Mouse (Mus musculus): Measurements from ENCODE around the gene Rnf141. TPM values are rescaled to one million over a fixed set of nuclear protein-coding genes. Genes with fewer than 3 reads are reported as not detected.

Rnf141 gene
- polyA plus RNA-seq, 1 experiment, result 76.4 TPM

DNA sequence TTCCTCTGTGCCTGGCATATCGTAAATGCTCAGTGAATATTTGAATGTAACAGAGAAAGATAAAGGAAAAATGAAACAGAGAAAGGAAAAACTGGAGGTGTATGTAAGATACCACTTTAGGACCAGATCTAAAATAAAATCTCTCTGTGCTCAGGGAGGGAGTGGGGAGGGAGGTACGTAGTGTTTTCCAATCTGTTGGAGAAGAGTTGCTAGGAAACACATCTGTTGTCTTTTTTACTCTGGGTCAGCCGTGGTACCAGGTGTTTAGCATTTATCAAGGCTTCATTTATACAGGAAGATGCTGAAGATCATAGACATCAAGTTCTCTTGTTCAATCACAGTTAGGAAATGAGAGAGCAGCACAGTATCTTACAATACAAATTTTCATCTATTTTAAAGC is 10.3 kb upstream of the Rnf141 start:
- no peak for TF ChIP-seq CTCF (IDR thresholded peaks at IDR 0.05; ENCODE audit: control insufficient read depth, insufficient read depth, insufficient replicate concordance, low read depth, low read length)
- no peak for TF ChIP-seq POLR2A (IDR thresholded peaks at IDR 0.05; ENCODE audit: control insufficient read depth, low read depth, low read length)
- Histone ChIP-seq H3K4me3 (ENCODE audit: control insufficient read depth, low read depth, low read length) (no peak overlapping the region), H3K27ac (ENCODE audit: control insufficient read depth, insufficient read depth, low read depth, low read length) (no peak overlapping the region), H3K4me1 (ENCODE audit: control insufficient read depth, insufficient read depth, low read length) (no peaks in the 10 kb centered on the region), H3K36me3 (ENCODE audit: control insufficient read depth, insufficient read depth, low read length) (no peaks in the 10 kb centered on the region), H3K27me3 (ENCODE audit: control insufficient read depth, insufficient read depth, low read length) (no peaks in the 10 kb centered on the region)

DNA sequence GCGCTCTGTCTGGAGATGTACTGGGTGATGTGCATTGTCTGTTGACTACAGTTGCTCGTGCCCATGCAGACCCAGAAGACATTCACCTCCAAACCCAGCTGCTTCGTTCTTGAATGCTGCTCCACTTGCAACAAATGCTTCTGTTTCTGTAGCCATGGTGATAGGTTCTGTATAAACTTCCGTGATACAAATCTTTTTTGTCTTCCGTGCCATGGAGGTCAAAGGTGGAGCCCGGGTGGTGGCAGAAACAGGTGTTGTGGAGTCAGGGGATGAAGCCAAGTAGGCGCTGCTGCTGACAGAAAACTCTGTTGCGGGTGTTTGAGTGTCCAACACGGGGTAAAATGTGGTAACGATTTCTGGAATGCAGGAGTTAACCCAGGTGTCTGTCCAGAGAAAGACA is 9.4 kb upstream of the Rnf141 start:
- H3K27ac ChIP-seq (ENCODE audit: control insufficient read depth, insufficient read depth, low read depth, low read length), result no peak overlapping the region
- H3K4me1 ChIP-seq (ENCODE audit: control insufficient read depth, insufficient read depth, low read length), result no peaks in the 10 kb centered on the region
- H3K36me3 ChIP-seq (ENCODE audit: control insufficient read depth, insufficient read depth, low read length), result no peaks in the 10 kb centered on the region
- TF ChIP-seq CTCF (IDR thresholded peaks at IDR 0.05; ENCODE audit: control insufficient read depth, insufficient read depth, insufficient replicate concordance, low read depth, low read length) (no peak), POLR2A (IDR thresholded peaks at IDR 0.05; ENCODE audit: control insufficient read depth, low read depth, low read length) (no peak)
- no peak overlapping the region for H3K4me3 ChIP-seq (ENCODE audit: control insufficient read depth, low read depth, low read length)
- no peaks in the 10 kb centered on the region for H3K27me3 ChIP-seq (ENCODE audit: control insufficient read depth, insufficient read depth, low read length)

DNA sequence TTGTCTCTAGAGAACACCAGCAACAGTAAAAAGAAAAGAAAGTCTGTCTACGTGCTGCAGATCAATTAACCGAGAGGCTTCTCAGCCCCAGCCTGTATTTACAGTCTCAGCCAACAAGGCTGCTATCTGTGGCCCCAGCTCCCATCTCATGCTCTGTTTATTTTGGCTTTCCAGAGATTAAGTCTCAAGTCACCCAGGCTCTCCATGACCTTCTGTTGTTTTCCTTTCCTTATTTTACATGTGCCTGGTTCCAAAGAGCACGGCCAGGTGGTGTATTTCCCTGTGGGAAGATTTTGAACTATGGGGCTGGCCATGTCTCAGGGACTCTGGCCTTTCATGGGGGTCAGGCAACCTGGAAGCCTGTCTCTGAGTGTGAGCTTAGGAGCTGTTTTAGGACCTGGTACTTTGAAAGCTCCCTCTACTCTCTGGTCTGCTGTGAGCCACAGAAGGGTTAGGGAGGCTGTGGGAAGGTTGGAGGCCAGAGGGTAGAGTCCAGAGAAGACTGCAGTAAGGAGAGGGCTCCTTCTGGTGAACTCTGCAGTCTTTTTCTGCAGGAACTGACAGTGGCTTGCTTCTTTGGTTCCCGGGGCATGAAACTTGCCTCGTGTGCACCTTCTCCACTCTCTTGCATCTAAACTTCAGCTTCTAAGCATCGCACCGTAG is 7.4 kb upstream of the Rnf141 start:
- Histone ChIP-seq H3K4me1 (ENCODE audit: control insufficient read depth, insufficient read depth, low read length) (no peaks in the 10 kb centered on the region), H3K27me3 (ENCODE audit: control insufficient read depth, insufficient read depth, low read length) (no peaks in the 10 kb centered on the region), H3K27ac (ENCODE audit: control insufficient read depth, insufficient read depth, low read depth, low read length) (no peak overlapping the region), H3K36me3 (ENCODE audit: control insufficient read depth, insufficient read depth, low read length) (no peaks in the 10 kb centered on the region), H3K4me3 (ENCODE audit: control insufficient read depth, low read depth, low read length) (no peak overlapping the region)
- TF ChIP-seq POLR2A (IDR thresholded peaks at IDR 0.05; ENCODE audit: control insufficient read depth, low read depth, low read length), result no peak
- no peak for TF ChIP-seq CTCF (IDR thresholded peaks at IDR 0.05; ENCODE audit: control insufficient read depth, insufficient read depth, insufficient replicate concordance, low read depth, low read length)

DNA sequence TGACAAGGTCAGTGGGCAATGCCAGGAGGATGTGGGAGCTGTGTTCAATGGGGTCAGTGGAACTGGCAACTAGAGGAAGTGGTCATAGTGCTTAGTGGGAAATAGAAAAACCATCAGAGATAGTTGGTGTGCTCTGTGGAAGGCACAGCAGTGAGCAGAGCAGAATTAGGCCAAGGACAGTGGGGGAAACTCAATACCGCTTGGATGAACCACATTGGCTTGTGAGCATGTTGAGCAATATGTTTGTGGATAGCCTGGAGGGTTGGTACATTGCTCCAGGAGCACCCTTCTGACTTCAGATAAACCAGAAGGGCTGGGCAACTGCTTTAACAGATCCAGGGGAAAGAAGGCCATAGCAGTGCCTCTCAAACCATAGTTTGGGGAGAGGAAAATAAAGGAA is 4.1 kb upstream of the Rnf141 start:
- no peak for TF ChIP-seq CTCF (IDR thresholded peaks at IDR 0.05; ENCODE audit: control insufficient read depth, insufficient read depth, insufficient replicate concordance, low read depth, low read length)
- TF ChIP-seq POLR2A (IDR thresholded peaks at IDR 0.05; ENCODE audit: control insufficient read depth, low read depth, low read length), result no peak
- Histone ChIP-seq H3K36me3 (ENCODE audit: control insufficient read depth, insufficient read depth, low read length) (no peaks in the 10 kb centered on the region), H3K27ac (ENCODE audit: control insufficient read depth, insufficient read depth, low read depth, low read length) (no peak overlapping the region), H3K27me3 (ENCODE audit: control insufficient read depth, insufficient read depth, low read length) (no peaks in the 10 kb centered on the region), H3K4me1 (ENCODE audit: control insufficient read depth, insufficient read depth, low read length) (peaks cover under 1% of the 10 kb centered on the region; the same call in 1 of the 2 replicates), H3K4me3 (ENCODE audit: control insufficient read depth, low read depth, low read length) (no peak overlapping the region)

- H3K36me3 ChIP-seq (ENCODE audit: control insufficient read depth, insufficient read depth, low read length), result no peaks in the 10 kb centered on the region
- H3K4me3 ChIP-seq (ENCODE audit: control insufficient read depth, low read depth, low read length), result no peak overlapping the region
- H3K27me3 ChIP-seq (ENCODE audit: control insufficient read depth, insufficient read depth, low read length), result no peaks in the 10 kb centered on the region
- H3K4me1 ChIP-seq (ENCODE audit: control insufficient read depth, insufficient read depth, low read length), result peaks cover 4% of the 10 kb centered on the region
- no peak overlapping the region for H3K27ac ChIP-seq (ENCODE audit: control insufficient read depth, insufficient read depth, low read depth, low read length)
- no peak for TF ChIP-seq CTCF (IDR thresholded peaks at IDR 0.05; ENCODE audit: control insufficient read depth, insufficient read depth, insufficient replicate concordance, low read depth, low read length)
- no peak for TF ChIP-seq POLR2A (IDR thresholded peaks at IDR 0.05; ENCODE audit: control insufficient read depth, low read depth, low read length)
Observed at GRCm38 (mm10) chr7:110847321-110847720, 3.1 kb upstream of the Rnf141 start.

- H3K36me3 ChIP-seq (ENCODE audit: control insufficient read depth, insufficient read depth, low read length), result no peaks in the 10 kb centered on the region
- H3K27me3 ChIP-seq (ENCODE audit: control insufficient read depth, insufficient read depth, low read length), result no peaks in the 10 kb centered on the region
- peaks cover 5% of the 10 kb centered on the region for H3K4me1 ChIP-seq (ENCODE audit: control insufficient read depth, insufficient read depth, low read length)
- no peak overlapping the region for H3K27ac ChIP-seq (ENCODE audit: control insufficient read depth, insufficient read depth, low read depth, low read length)
- H3K4me3 ChIP-seq (ENCODE audit: control insufficient read depth, low read depth, low read length), result no peak overlapping the region
- TF ChIP-seq CTCF (IDR thresholded peaks at IDR 0.05; ENCODE audit: control insufficient read depth, insufficient read depth, insufficient replicate concordance, low read depth, low read length), result no peak
- no peak for TF ChIP-seq POLR2A (IDR thresholded peaks at IDR 0.05; ENCODE audit: control insufficient read depth, low read depth, low read length)
Observed at GRCm38 (mm10) chr7:110840332-110840731, 3.9 kb downstream of the Rnf141 start.

GRCm38 (mm10) chr7:110834522-110834921 is 9.7 kb downstream of the Rnf141 start:
- Histone ChIP-seq H3K36me3 (ENCODE audit: control insufficient read depth, insufficient read depth, low read length) (peaks cover 2% of the 10 kb centered on the region; the same call in 1 of the 2 replicates), H3K27ac (ENCODE audit: control insufficient read depth, insufficient read depth, low read depth, low read length) (no peak overlapping the region), H3K4me3 (ENCODE audit: control insufficient read depth, low read depth, low read length) (no peak overlapping the region), H3K27me3 (ENCODE audit: control insufficient read depth, insufficient read depth, low read length) (no peaks in the 10 kb centered on the region), H3K4me1 (ENCODE audit: control insufficient read depth, insufficient read depth, low read length) (no peaks in the 10 kb centered on the region)
- TF ChIP-seq POLR2A (IDR thresholded peaks at IDR 0.05; ENCODE audit: control insufficient read depth, low read depth, low read length) (no peak), CTCF (IDR thresholded peaks at IDR 0.05; ENCODE audit: control insufficient read depth, insufficient read depth, insufficient replicate concordance, low read depth, low read length) (no peak)
